In genomic region chr2:4017528-4018288, GRCm38 (mm10) we compare ENCODE assay signal across 9 mouse cellular contexts. TPM values are rescaled to one million over a fixed set of nuclear protein-coding genes. Genes with fewer than 3 reads are reported as not detected.
DNase-seq lines count a peak whose midpoint lies in the region; ATAC-seq and TF ChIP-seq lines count a peak whose summit lies in the region.
"Had no signal": no experiment of that assay in that cellular context is flagged by ENCODE, and none has a peak within 500 bp of the region (broad histone marks: within the 10 kb centered on the region; RNA-seq: fewer than 3 reads in every experiment).

TSS of gene Frmd4a (plus strand) at chr2:4017717.

- no peak for TF ChIP-seq CTCF in C2C12 (IDR thresholded peaks at IDR 0.05; ENCODE audit: control insufficient read depth, insufficient read depth, insufficient read length)

- peak within 1 kb of the TSS; percentile 49 for H3K4me2 ChIP-seq in limb, embryonic 12.5 days

- peak within 1 kb of the TSS; percentile 67 for H3K27ac ChIP-seq in forebrain, embryonic 10.5 days
- H3K27ac ChIP-seq in hindbrain, embryonic 10.5 days, result peak within 1 kb of the TSS; percentile 64
- H3K27ac ChIP-seq in limb, embryonic 12.5 days, result 0 out of 2 replicates have a peak within 1 kb of the TSS, but pooled peaks have one; percentile 56

- no peaks in the 10 kb centered on the region for H3K36me3 ChIP-seq in C2C12 (ENCODE audit: control insufficient read depth, insufficient read depth)
- no peaks in the 10 kb centered on the region for H3K36me3 ChIP-seq in forebrain, embryonic 10.5 days (replicated peaks)
- no peaks in the 10 kb centered on the region for H3K36me3 ChIP-seq in hindbrain, embryonic 10.5 days
- no peaks in the 10 kb centered on the region for H3K36me3 ChIP-seq in limb, embryonic 12.5 days

- H3K27me3 ChIP-seq in C2C12 (ENCODE audit: control insufficient read depth, insufficient read depth, insufficient read length), result peaks cover 27% of the 10 kb centered on the region
- peaks cover 8% of the 10 kb centered on the region; the same call in 1 of the 2 replicates for H3K27me3 ChIP-seq in forebrain, embryonic 10.5 days (ENCODE audit: poor library complexity, severe bottlenecking)
- no peaks in the 10 kb centered on the region for H3K27me3 ChIP-seq in hindbrain, embryonic 10.5 days (ENCODE audit: insufficient read depth, poor library complexity, severe bottlenecking)
- no peaks in the 10 kb centered on the region for H3K27me3 ChIP-seq in limb, embryonic 12.5 days

- H3ac ChIP-seq in C2C12 (ENCODE audit: control insufficient read depth, insufficient read length, low read depth), result no peak within 1 kb of the TSS

- 63% methylated on average over 8 of the region's 8 CpGs for WGBS in forebrain, embryonic 10.5 days
- 68% methylated on average over 8 of the region's 8 CpGs for WGBS in hindbrain, embryonic 10.5 days
- 27% methylated on average over 8 of the region's 8 CpGs for WGBS in limb, embryonic 12.5 days

- H3K9ac ChIP-seq in limb, embryonic 12.5 days (replicated peaks), result peak within 1 kb of the TSS; percentile 40; the same call in 1 of the 2 replicates

- peaks cover 20% of the 10 kb centered on the region for H3K4me1 ChIP-seq in forebrain, embryonic 10.5 days
- H3K4me1 ChIP-seq in hindbrain, embryonic 10.5 days (replicated peaks), result peaks cover 15% of the 10 kb centered on the region
- H3K4me1 ChIP-seq in limb, embryonic 12.5 days (replicated peaks), result peaks cover 31% of the 10 kb centered on the region

- peak; percentile 6 to 13 for DNase-seq in cerebellum, adult 18-20 months
- DNase-seq in cerebellum, adult 11-12 months, result no peak
- DNase-seq in forebrain, embryonic 10.5 days (ENCODE audit: extremely low spot score, low spot score), result no peak
- no peak for DNase-seq in hindbrain, embryonic 10.5 days (ENCODE audit: low spot score)
- DNase-seq in right cerebral cortex, adult 18-20 months, result peak; percentile 52

- ATAC-seq in limb, embryonic 12.5 days (ENCODE audit: insufficient number of reproducible peaks, insufficient read depth, low FRiP score, low TSS enrichment, low read depth), result no peak
- ATAC-seq in inflammation-experienced regulatory T-cells, adult 6 months, result no peak

- no peaks in the 10 kb centered on the region for H3K9me3 ChIP-seq in forebrain, embryonic 10.5 days
- no peaks in the 10 kb centered on the region for H3K9me3 ChIP-seq in hindbrain, embryonic 10.5 days
- no peaks in the 10 kb centered on the region for H3K9me3 ChIP-seq in limb, embryonic 12.5 days

- no peak within 1 kb of the TSS for H3K4me3 ChIP-seq in C2C12 (ENCODE audit: insufficient read depth, poor library complexity, severe bottlenecking)
- H3K4me3 ChIP-seq in forebrain, embryonic 10.5 days, result peak within 1 kb of the TSS; percentile 4; the same call in 1 of the 2 replicates
- no peak within 1 kb of the TSS for H3K4me3 ChIP-seq in hindbrain, embryonic 10.5 days
- 0 out of 2 replicates have a peak within 1 kb of the TSS, but pooled peaks have one; percentile 11 for H3K4me3 ChIP-seq in limb, embryonic 12.5 days (replicated peaks)
- H3K4me3 ChIP-seq: erythroblast, embryonic 14.5 days had no signal

- H3K79me2 ChIP-seq in C2C12 (ENCODE audit: control insufficient read depth, insufficient read depth), result no peaks in the 10 kb centered on the region

- no peaks in the 10 kb centered on the region for H3K79me3 ChIP-seq in C2C12 (ENCODE audit: low read depth)

TF ChIP-seq in C2C12, 6 proteins besides CTCF, POLR2A, EP300 and RAD21:
- TF ChIP-seq MAX (IDR thresholded peaks at IDR 0.05) (no peak), MYOG (IDR thresholded peaks at IDR 0.05; ENCODE audit: control insufficient read depth, extremely low read depth, insufficient read length) (no peak), CEBPB (IDR thresholded peaks at IDR 0.05; ENCODE audit: low read depth) (no peak), FOSL1 (IDR thresholded peaks at IDR 0.05; ENCODE audit: insufficient read depth, low read length, poor library complexity, severe bottlenecking) (no peak), MYOD1 (IDR thresholded peaks at IDR 0.05; ENCODE audit: control insufficient read depth, insufficient read length, low read depth) (no peak), USF1 (IDR thresholded peaks at IDR 0.05; ENCODE audit: low read depth) (no peak)

RNA-seq across cellular contexts. Expression of gene Frmd4a, which starts in this region (rescaled TPM):
- polyA plus RNA-seq in C2C12 (2012; fragmentation: generic; extraction: Trizol), result 32.7 TPM
- 29.2 and 33.0 TPM in 2 replicates for polyA plus RNA-seq in forebrain, embryonic 10.5 days (2016; fragmentation: Nextera tagmentation; extraction: Ambion mirVana)
- 42.7 and 49.1 TPM in 2 replicates for polyA plus RNA-seq in hindbrain, embryonic 10.5 days (2016; fragmentation: Nextera tagmentation; extraction: Ambion mirVana)
- polyA plus RNA-seq in limb, embryonic 12.5 days (2016; fragmentation: Nextera tagmentation; extraction: Ambion mirVana), result 69.3 and 76.3 TPM in 2 replicates
- polyA plus RNA-seq in inflammation-experienced regulatory T-cells, adult 6 months (2017; shearing (Covaris generic)), result 1 to 10 TPM; 1.2 to 1.5 (median 1.5) TPM

Comparison
In these comparisons a context has a peak if more than half of its experiments do, and no peak if none do; other contexts are left out.
1. RNA of gene Frmd4a (polyA plus RNA-seq): 69.3 to 76.3 TPM in limb, embryonic 12.5 days, 42.7 to 49.1 TPM in hindbrain, embryonic 10.5 days, 29.2 to 33.0 TPM in forebrain, embryonic 10.5 days and 32.7 TPM in C2C12 (single experiment); 1.2 to 1.5 TPM in inflammation-experienced regulatory T-cells, adult 6 months; every median in the first group is over 10 times any median in the second.
2. DNase-seq: peak in cerebellum, adult 18-20 months (2 of 2) and right cerebral cortex, adult 18-20 months (single experiment); none in cerebellum, adult 11-12 months (single experiment), forebrain, embryonic 10.5 days (single experiment) and hindbrain, embryonic 10.5 days (single experiment).
3. H3K4me3 ChIP-seq: peak in forebrain, embryonic 10.5 days (single experiment) and limb, embryonic 12.5 days (single experiment); none in C2C12 (single experiment) and hindbrain, embryonic 10.5 days (single experiment).
4. Peak in every context shown above with its lines, with median percentiles within 50 percentile points of each other: H3K27ac ChIP-seq.